Mouse (Mus musculus): ENCODE data around the gene Gm29609.

Gene Gm29609

GRCm38 (mm10) chr5:31138241-31138967 is 41.3 kb downstream of the Gm29609 start, which contains the start of gene Ucn:
Gene Ucn, minus strand, starts transcription at chr5:31138829.
- ChIA-PET POLR2A (interaction anchor here (0.5 to 9.1 kb wide), 46 partner anchors 9 to 451 kb away, joined by 3 to 97 read pairs (median 4); partner anchors contain the start of genes Atraid (in 3 of the 4), Mpv17 (in 3 of the 4), Slc5a6 (in 3 of the 4) and Trim54 (in 3 of the 4)), CTCF (interaction anchor here in 2 of 4 experiments (0.6 to 1.5 kb wide), 6 partner anchors 12 to 190 kb away, joined by 3 to 5 read pairs (median 4); no protein-coding TSS in a partner anchor)

GRCm38 (mm10) chr5:31137658-31138057 is 42.1 kb downstream of the Gm29609 start:
- POLR2A ChIA-PET = interaction anchor here (0.5 to 9.1 kb wide), 43 partner anchors 9 to 1561 kb away, joined by 3 to 97 read pairs (median 4); partner anchors contain the start of genes Gm29609 (in 3 of the 4), Gtf3c2 (in 3 of the 4), Atraid (in 2 of the 4) and Mpv17 (in 2 of the 4)
- CTCF ChIA-PET = interaction anchor here in 3 of 4 experiments (0.6 to 2.9 kb wide), 10 partner anchors 9 to 477 kb away, joined by 3 to 17 read pairs (median 3); no protein-coding TSS in a partner anchor

- ChIA-PET CTCF (interaction anchor here (0.6 to 2.9 kb wide), 15 partner anchors 8 to 1022 kb away, joined by 3 to 17 read pairs (median 3); no protein-coding TSS in a partner anchor), POLR2A (interaction anchor here in 3 of 4 experiments (0.6 to 9.1 kb wide), 41 partner anchors 8 to 1560 kb away, joined by 3 to 97 read pairs (median 4); partner anchors contain the start of genes Gm29609 (in 3 of the 3), Gtf3c2 (in 3 of the 3), Atraid (in 2 of the 3) and Mpv17 (in 2 of the 3))
Measured at GRCm38 (mm10) chr5:31136730-31137424, 42.8 kb downstream of the Gm29609 start.

- POLR2A ChIA-PET = interaction anchor here (0.6 to 3.8 kb wide), 19 partner anchors 8 to 1515 kb away, joined by 3 to 30 read pairs (median 4); partner anchors contain the start of genes Trim54 (in 3 of the 4), Atraid (in 2 of the 4), Slc5a6 (in 2 of the 4) and Gm29609 (in 1 of the 4)
- CTCF ChIA-PET = interaction anchor here (0.6 to 2.8 kb wide), 46 partner anchors 9 to 613 kb away, joined by 3 to 22 read pairs (median 4); partner anchors contain the start of genes Trim54 (in 3 of the 4), Atraid (in 1 of the 4), Gm29609 (in 1 of the 4) and Gtf3c2 (in 1 of the 4)
Measured at GRCm38 (mm10) chr5:31126050-31126449, 53.7 kb downstream of the Gm29609 start.

GRCm38 (mm10) chr5:31123481-31123880 is 56.2 kb downstream of the Gm29609 start:
- POLR2A ChIA-PET = interaction anchor here in 2 of 4 experiments (0.7 to 8.6 kb wide), 10 partner anchors 9 to 95 kb away, joined by 3 to 97 read pairs (median 4); partner anchors contain the start of genes Atraid (in 1 of the 2), Dnajc5g (in 1 of the 2), Slc5a6 (in 1 of the 2) and Ucn (in 1 of the 2)
- CTCF ChIA-PET = interaction anchor here in 2 of 4 experiments (0.6 to 0.7 kb wide), 2 partner anchors 17 to 125 kb away, joined by 3 to 4 read pairs; no protein-coding TSS in a partner anchor

- ChIA-PET CTCF (no interaction called here), POLR2A (interaction anchor here in 1 of 4 experiments (8.6 kb wide), 1 partner anchor 17 kb away, joined by 97 read pairs; the partner anchor contains the start of gene Ucn)
Measured at GRCm38 (mm10) chr5:31121111-31121510, 58.6 kb downstream of the Gm29609 start.

GRCm38 (mm10) chr5:31116912-31117311 is 62.8 kb downstream of the Gm29609 start:
- ChIA-PET POLR2A (interaction anchor here (0.6 to 8.6 kb wide), 75 partner anchors 8 to 1902 kb away, joined by 3 to 97 read pairs (median 5); partner anchors contain the start of genes Atraid (in 3 of the 4), Slc30a3 (in 3 of the 4), Slc5a6 (in 3 of the 4) and Ucn (in 3 of the 4)), CTCF (interaction anchor here (0.6 to 2.6 kb wide), 13 partner anchors 8 to 321 kb away, joined by 3 to 14 read pairs (median 3); partner anchors contain the start of genes Dnajc5g (in 1 of the 4) and Slc30a3 (in 1 of the 4))

GRCm38 (mm10) chr5:31116354-31116753 is 63.4 kb downstream of the Gm29609 start, which contains the start of gene Trim54:
Gene Trim54, plus strand, starts transcription at chr5:31116712.
- ChIA-PET CTCF (interaction anchor here (0.5 to 2.6 kb wide), 14 partner anchors 8 to 320 kb away, joined by 3 to 14 read pairs (median 3); partner anchors contain the start of genes Dnajc5g (in 1 of the 4) and Slc30a3 (in 1 of the 4)), POLR2A (interaction anchor here (0.6 to 8.6 kb wide), 76 partner anchors 8 to 1902 kb away, joined by 3 to 97 read pairs (median 5); partner anchors contain the start of genes Atraid (in 3 of the 4), Gm29609 (in 3 of the 4), Gtf3c2 (in 3 of the 4) and Slc30a3 (in 3 of the 4))

- POLR2A ChIA-PET = interaction anchor here in 1 of 4 experiments (1.7 to 2.2 kb wide), 2 partner anchors 41 to 62 kb away, joined by 3 to 9 read pairs; partner anchors contain the start of genes Atraid and Slc5a6
- CTCF ChIA-PET = interaction anchor here in 1 of 4 experiments (0.7 kb wide), 1 partner anchor 398 kb away, joined by 3 read pairs; no protein-coding TSS in a partner anchor
Measured at GRCm38 (mm10) chr5:31110781-31111180, 68.9 kb downstream of the Gm29609 start.

- POLR2A ChIA-PET = interaction anchor here in 3 of 4 experiments (0.6 to 2.3 kb wide), 16 partner anchors 9 to 466 kb away, joined by 3 to 19 read pairs (median 4); partner anchors contain the start of genes Trim54 (in 3 of the 3), Atraid (in 1 of the 3) and Slc5a6 (in 1 of the 3)
- CTCF ChIA-PET = interaction anchor here in 1 of 4 experiments (0.7 to 1.2 kb wide), 3 partner anchors 9 to 15 kb away, joined by 3 read pairs; partner anchors contain the start of gene Trim54
Measured at GRCm38 (mm10) chr5:31108000-31108490, 71.7 kb downstream of the Gm29609 start, which contains the start of gene Slc30a3. Gene Slc30a3, minus strand, starts transcription at chr5:31108237.

- CTCF ChIA-PET = interaction anchor here in 2 of 4 experiments (0.6 to 1.8 kb wide), 5 partner anchors 11 to 106 kb away, joined by 3 to 7 read pairs (median 4); partner anchors contain the start of gene Trim54 (in 1 of the 2)
- POLR2A ChIA-PET = interaction anchor here in 3 of 4 experiments (1.1 to 6.0 kb wide), 9 partner anchors 11 to 156 kb away, joined by 3 to 53 read pairs (median 5); partner anchors contain the start of gene Trim54 (in 2 of the 3)
Measured at GRCm38 (mm10) chr5:31105814-31106335, 73.8 kb downstream of the Gm29609 start, which contains the start of gene Dnajc5g. Gene Dnajc5g, plus strand, starts transcription at chr5:31106285.

- ChIA-PET CTCF (interaction anchor here in 3 of 4 experiments (0.6 to 2.6 kb wide), 10 partner anchors 12 to 354 kb away, joined by 3 to 20 read pairs (median 4); partner anchors contain the start of genes Atraid (in 1 of the 3), Slc30a3 (in 1 of the 3), Slc5a6 (in 1 of the 3) and Trim54 (in 1 of the 3)), POLR2A (interaction anchor here (0.5 to 7.6 kb wide), 37 partner anchors 9 to 384 kb away, joined by 3 to 63 read pairs (median 4); partner anchors contain the start of genes Atraid (in 3 of the 4), Slc5a6 (in 3 of the 4), Trim54 (in 3 of the 4) and Cad (in 2 of the 4))
Measured at GRCm38 (mm10) chr5:31095711-31096480, 83.8 kb downstream of the Gm29609 start.

- POLR2A ChIA-PET = interaction anchor here in 3 of 4 experiments (0.7 to 7.6 kb wide), 39 partner anchors 8 to 384 kb away, joined by 3 to 63 read pairs (median 4); partner anchors contain the start of genes Atraid (in 3 of the 3), Slc5a6 (in 3 of the 3), Trim54 (in 3 of the 3) and Cad (in 2 of the 3)
Measured at GRCm38 (mm10) chr5:31094799-31095691, 84.7 kb downstream of the Gm29609 start.

More at GRCm38 (mm10) chr5:31094799-31095691, 84.7 kb downstream of the Gm29609 start:
- CTCF ChIA-PET = interaction anchor here (0.5 to 2.6 kb wide), 15 partner anchors 13 to 493 kb away, joined by 3 to 20 read pairs (median 4); partner anchors contain the start of genes Atraid (in 2 of the 4), Slc5a6 (in 2 of the 4), Trim54 (in 2 of the 4) and Slc30a3 (in 1 of the 4)

Data from embryonic stem cell, embryonic (primary cell).